Comparison of ENCODE assay signal across 13 mouse cellular contexts in the genomic region with DNA sequence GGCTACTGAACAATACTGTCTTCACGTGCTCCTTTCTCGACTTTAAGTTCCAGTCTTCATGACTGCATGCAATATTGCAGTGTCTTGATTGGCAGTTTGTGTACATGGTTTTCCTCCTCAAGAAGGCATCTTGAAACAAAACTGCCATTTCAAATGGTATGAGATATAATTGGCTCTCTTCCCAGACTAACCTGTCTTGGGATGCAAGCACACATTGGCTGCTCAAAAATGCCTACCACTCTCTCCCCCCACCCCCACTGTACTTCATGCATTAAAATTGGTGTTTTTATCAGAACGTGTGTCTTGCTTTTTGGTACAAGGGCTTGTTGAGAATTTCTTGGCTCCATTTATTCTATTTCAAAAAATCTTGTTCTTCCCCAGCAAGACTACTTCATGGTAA.
"Had no signal": no experiment of that assay in that cellular context is flagged by ENCODE, and none has a peak within 500 bp of the region (broad histone marks: within the 10 kb centered on the region; RNA-seq: fewer than 3 reads in every experiment).

No protein-coding gene starts in this region.

- ATAC-seq: midbrain, embryonic 16.5 days had no signal

- H3K4me3 ChIP-seq: limb, embryonic 13.5 days; midbrain, embryonic 12.5 days; neural tube, embryonic 13.5 days; stomach, embryonic 15.5 days had no signal

- H3K9me3 ChIP-seq: limb, embryonic 13.5 days; midbrain, embryonic 12.5 days; neural tube, embryonic 13.5 days; stomach, embryonic 15.5 days had no signal

- H3K4me1 ChIP-seq: stomach, embryonic 15.5 days had no signal

- H3K27me3 ChIP-seq: limb, embryonic 13.5 days; midbrain, embryonic 12.5 days; neural tube, embryonic 13.5 days; stomach, embryonic 15.5 days had no signal

- H3K9ac ChIP-seq: limb, embryonic 13.5 days; liver, embryonic 14.5 days; midbrain, embryonic 12.5 days; neural tube, embryonic 13.5 days; stomach, embryonic 15.5 days had no signal

- H3K4me2 ChIP-seq: limb, embryonic 13.5 days; midbrain, embryonic 12.5 days; neural tube, embryonic 13.5 days; stomach, embryonic 15.5 days had no signal

- DNase-seq: kidney, postnatal 36 days; left cerebral cortex, postnatal 4 days; lung, adult 18-20 months; retina, postnatal 1 day; right cerebral cortex, postnatal 4 days; thymus, adult 2 months; thymus, postnatal 25 days had no signal

- H3K36me3 ChIP-seq: stomach, embryonic 15.5 days had no signal

- H3K27ac ChIP-seq: limb, embryonic 13.5 days; liver, embryonic 14.5 days; midbrain, embryonic 12.5 days; neural tube, embryonic 13.5 days; stomach, embryonic 15.5 days had no signal
